Mouse (Mus musculus) gastrocnemius, postnatal 14 days (tissue): ENCODE results near the gene Slc35d1. TPM values are rescaled to one million over a fixed set of nuclear protein-coding genes. Genes with fewer than 3 reads are reported as not detected.

Source experiments
- total RNA-seq, 2 experiments: library from RNA; stranded (reverse); gene quantifications; 2 replicates each; pipeline ENCODE4 v1.2.3; 2021

Slc35d1 gene
- total RNA-seq, 2 experiments from 2014 or later: 3.2 to 5.0 TPM

Other genes with a start within 250 kb of the Slc35d1 start
- gene Tctex1d1, start 236.6 kb downstream of the Slc35d1 start, total RNA-seq: not detected
- not detected for gene Insl5, start 188.3 kb downstream of the Slc35d1 start, total RNA-seq
- 10 to 100 TPM; 21.8 to 22.3 TPM for gene Mier1, start 100.8 kb downstream of the Slc35d1 start, total RNA-seq
- under 1 TPM; 0.74 to 0.86 TPM for gene Wdr78, start 100.6 kb downstream of the Slc35d1 start, total RNA-seq
- gene 4921539E11Rik, start 75.7 kb upstream of the Slc35d1 start, total RNA-seq: not detected
- 10 to 100 TPM; 20.4 to 21.1 TPM for gene Oma1, start 98.6 kb upstream of the Slc35d1 start, total RNA-seq